Mouse (Mus musculus): Measurements from ENCODE around the gene Prima1.

DNA sequence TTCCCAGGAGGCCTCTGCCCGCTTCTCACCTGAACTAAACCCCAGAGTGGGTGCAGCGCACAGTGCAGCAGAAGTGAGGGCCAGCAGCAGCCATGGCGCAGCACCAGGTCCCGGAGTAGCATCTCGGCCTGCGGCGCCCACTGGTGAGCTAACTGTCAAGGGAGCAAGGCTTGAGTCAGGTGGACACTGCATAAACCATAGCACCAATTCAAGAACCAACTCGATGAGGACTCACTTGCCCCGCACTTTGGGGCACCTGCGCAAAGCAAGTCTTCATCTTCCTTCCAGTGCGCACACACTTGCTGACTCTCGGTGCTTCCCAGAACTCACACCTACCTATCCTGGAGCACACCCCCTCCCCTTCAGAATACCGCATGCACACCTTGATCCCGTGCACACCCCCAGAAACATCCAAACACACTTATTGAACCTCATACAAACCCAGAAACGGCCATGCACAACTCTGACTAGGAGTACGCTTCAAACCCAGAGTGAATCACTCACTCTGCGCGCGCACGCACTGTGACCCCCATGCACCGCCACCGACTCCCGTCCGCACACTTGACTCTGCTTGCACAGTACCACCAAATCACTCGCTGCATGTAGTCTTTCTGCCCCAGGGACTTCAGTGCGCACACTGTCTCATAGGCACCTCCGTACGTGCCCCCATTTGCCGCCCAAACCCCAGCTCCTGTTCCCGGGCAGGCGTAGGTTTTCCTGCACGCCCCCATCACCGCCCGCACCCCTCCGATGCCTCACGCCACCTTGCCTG is 453 bp downstream of the Prima1 start:
- TF ChIP-seq CTCF (IDR thresholded peaks at IDR 0.05; ENCODE audit: extremely low read depth, insufficient read depth, insufficient read length, insufficient replicate concordance) (no peak), POLR2A (IDR thresholded peaks at IDR 0.05; ENCODE audit: low read depth, low read length) (no peak)
